Mouse (Mus musculus) CH12.LX (cell line): ENCODE measurements at regions not wholly inside any gene's neighbourhood (a gene's known extent, or its start where the extent isn't known, plus 50 kb on each side); places are given as distances from the start of the nearest gene placed in this dataset.

Experiments
- DNase-seq: peaks from one replicate; pipeline ENCODE4 v3.0.0-alpha.2; 2013; ENCODE audit errors: extremely low read depth
- H3K27ac ChIP-seq: 2 replicates; pipeline ENCODE4 v1.5.1; 2012; ENCODE audit warnings: low read depth, mild to moderate bottlenecking, control low read depth, moderate library complexity; ENCODE audit not compliant: insufficient read depth
- H3K27me3 ChIP-seq: replicated peaks from 2 replicates; pipeline ENCODE3; 2012; ENCODE audit warnings: inconsistent platforms
- H3K36me3 ChIP-seq, 2 experiments: replicated peaks in 1 of 2; 2 replicates each; pipeline versions ENCODE3 to v1.6.1; 2012; ENCODE audit warnings: inconsistent platforms in 1 of 2, low read length in 1 of 2, mild to moderate bottlenecking in 1 of 2, mixed read lengths in 1 of 2, moderate library complexity in 1 of 2; ENCODE audit not compliant: control insufficient read depth in 1 of 2, insufficient read depth in 1 of 2
- H3K4me1 ChIP-seq, 2 experiments: 2 replicates each; pipeline ENCODE4 v1.6.1; 2012; ENCODE audit warnings: inconsistent platforms in 1 of 2, moderate library complexity in 1 of 2; ENCODE audit not compliant: insufficient read depth in 2 of 2, control insufficient read depth in 1 of 2
- H3K4me2 ChIP-seq: 2 replicates; pipeline ENCODE4 v1.6.1; 2012; ENCODE audit warnings: low read depth, mild to moderate bottlenecking, control low read depth; ENCODE audit not compliant: poor library complexity, insufficient read depth, severe bottlenecking
- H3K4me3 ChIP-seq, 3 experiments: fragments of 150-350 bp in 1 of 3; sonication (generic) in 1 of 3; replicated peaks in 1 of 3; 2 replicates each; pipeline versions ENCODE3 to v1.5.1; 2011 to 2012; ENCODE audit warnings: low read depth in 2 of 3, low read length in 2 of 3, mild to moderate bottlenecking in 2 of 3, moderate library complexity in 2 of 3, control low read depth in 1 of 3, improper control_type of control experiment in 1 of 3, inconsistent platforms in 1 of 3, mixed read lengths in 1 of 3; ENCODE audit not compliant: poor library complexity in 1 of 3
- H3K79me2 ChIP-seq: replicated peaks from 2 replicates; pipeline ENCODE4 v1.6.1; 2012; ENCODE audit warnings: mild to moderate bottlenecking, moderate library complexity; ENCODE audit not compliant: control insufficient read depth, poor library complexity, insufficient read depth, severe bottlenecking; ENCODE audit errors: extremely low read depth
- H3K9ac ChIP-seq: 2 replicates; pipeline ENCODE4 v1.6.1; 2012; ENCODE audit warnings: low read depth, mild to moderate bottlenecking, control low read depth, moderate library complexity; ENCODE audit not compliant: insufficient read depth
- H3K9me3 ChIP-seq: replicated peaks from 2 replicates; pipeline ENCODE3; 2012; ENCODE audit warnings: low read length, inconsistent platforms, mixed read lengths
- CHD1 ChIP-seq: IDR thresholded peaks from 2 replicates; pipeline ENCODE4 v1.6.1; 2012; ENCODE audit warnings: low read depth, low read length, improper control_type of control experiment, inconsistent platforms
- CHD2 ChIP-seq: IDR thresholded peaks from 2 replicates; pipeline ENCODE4 v1.6.1; 2011; ENCODE audit warnings: low read length, improper control_type of control experiment
- ELF1 ChIP-seq: IDR thresholded peaks from 2 replicates; pipeline ENCODE4 v1.6.1; 2014; ENCODE audit warnings: low read depth, mild to moderate bottlenecking, inconsistent platforms, low read length, improper control_type of control experiment
- JUN ChIP-seq: IDR thresholded peaks from 2 replicates; pipeline ENCODE4 v1.6.1; 2011; ENCODE audit warnings: low read depth, mild to moderate bottlenecking, low read length, improper control_type of control experiment, moderate library complexity; ENCODE audit not compliant: insufficient read depth
- MXI1 ChIP-seq: IDR thresholded peaks from 2 replicates; pipeline ENCODE4 v1.6.1; 2011; ENCODE audit warnings: mild to moderate bottlenecking, low read depth, low read length, improper control_type of control experiment
- dilution Hi-C: fragments of 300-500 bp; cut with MboI; formaldehyde crosslinking; loops from 2 replicates; pipeline ENCODE4 v1.14.3; 2020; ENCODE audit warnings: low sequenced_read_pairs; ENCODE audit not compliant: extremely low pct_unique_long_range_greater_than_20kb, extremely low pct_ligation_motif_present
- in situ Hi-C: fragments of 300-500 bp; cut with MboI; formaldehyde crosslinking; loops from 3 replicates; pipeline ENCODE4 v1.14.3; 2019; ENCODE audit warnings: low sequenced_read_pairs, low pct_ligation_motif_present, low pct_unique_long_range_greater_than_20kb, mixed read lengths

DNA sequence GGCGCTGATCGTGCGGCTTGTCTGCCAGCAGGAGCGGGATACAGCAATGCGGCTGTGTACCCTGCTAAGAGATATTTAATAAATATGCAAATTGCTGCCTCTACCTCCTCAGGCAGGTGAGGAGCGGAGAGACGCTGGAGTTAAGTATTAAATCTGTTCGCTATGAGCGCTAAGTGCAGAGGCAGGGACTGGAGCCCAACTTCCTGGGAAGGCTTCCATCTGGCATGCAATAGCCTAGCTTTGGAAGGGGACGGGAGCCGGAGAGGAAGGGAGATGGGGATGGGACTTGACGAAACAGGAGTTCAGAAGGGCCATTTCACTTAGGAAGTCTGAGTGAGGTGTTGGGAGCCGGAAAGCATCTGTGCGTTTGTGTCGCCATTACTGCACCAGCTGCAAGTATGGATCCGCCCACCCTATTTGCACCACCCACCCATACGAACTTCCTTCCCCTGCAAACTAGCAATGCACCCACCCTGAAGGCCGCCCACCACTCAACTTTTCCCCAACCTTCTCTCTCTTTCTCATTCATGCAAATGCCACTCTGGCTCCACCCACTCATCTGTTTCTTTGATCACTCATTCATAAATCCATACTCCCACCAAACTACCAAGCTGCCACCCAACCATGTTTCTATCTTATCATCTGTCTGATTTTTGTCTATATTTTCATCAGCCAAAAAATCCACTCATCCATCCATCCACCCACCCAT lies 51.5 kb upstream of the Igsf21 start:
- in situ Hi-C loops (no loop called here), dilution Hi-C loops (no loop called here)
- Histone ChIP-seq H3K4me2 (no peak overlapping the region), H3K4me1 (no peaks in the 10 kb centered on the region; a peak in 1 of 4 replicates), H3K79me2 (no peaks in the 10 kb centered on the region), H3K9me3 (peaks cover 33% of the 10 kb centered on the region), H3K36me3 (no peaks in the 10 kb centered on the region), H3K27me3 (no peaks in the 10 kb centered on the region), H3K9ac (no peak overlapping the region), H3K4me3 (no peak overlapping the region), H3K27ac (no peak overlapping the region)
- no peak for DNase-seq
- TF ChIP-seq ELF1 (no peak), CHD2 (no peak), CHD1 (no peak), JUN (no peak), MXI1 (no peak)
